Mouse (Mus musculus): ENCODE measurements around the gene Triobp. TPM values are rescaled to one million over a fixed set of nuclear protein-coding genes. Genes with fewer than 3 reads are reported as not detected.

Triobp gene
- polyA plus RNA-seq, 1 experiment from 2014 or later, result 37.4 TPM

GRCm38 (mm10) chr15:79052366-79052765 is 104.8 kb downstream of the Triobp start:
- no peak for ATAC-seq (ENCODE audit: low FRiP score)
- peaks cover 56% of the 10 kb centered on the region for H3K36me3 ChIP-seq (replicated peaks; ENCODE audit: control insufficient read depth, insufficient read depth)

More at GRCm38 (mm10) chr15:79052366-79052765, 104.8 kb downstream of the Triobp start:
- 0 out of 2 replicates have a peak, but pooled peaks cover 5% of the 10 kb centered on the region for H3K4me1 ChIP-seq (replicated peaks; ENCODE audit: control insufficient read depth, insufficient read depth, low read length)
- no peak overlapping the region for H3K9ac ChIP-seq
- H3K27ac ChIP-seq, result no peak overlapping the region
- 73% methylated on average over 2 of the region's 2 CpGs for WGBS
- H3K9me3 ChIP-seq (ENCODE audit: control insufficient read depth, low read length), result no peaks in the 10 kb centered on the region
- H3K4me3 ChIP-seq (replicated peaks; ENCODE audit: low read length), result no peak overlapping the region
- no peak overlapping the region for H3K4me2 ChIP-seq (replicated peaks)
- no peak for DNase-seq (ENCODE audit: low spot score)
- no peaks in the 10 kb centered on the region for H3K27me3 ChIP-seq (ENCODE audit: control insufficient read depth, insufficient read depth, low read length)

Small RNAs within 50 kb of the gene (microRNA-seq; reads per million reads assigned to microRNA genes)
- 0.81 reads per million for gene Mir6956

Other genes with a start within 250 kb of the Triobp start
- gene Elfn2, start 229.0 kb upstream of the Triobp start, polyA plus RNA-seq (2014; fragmentation: Nextera tagmentation; extraction: Ambion mirVana), result 6.0 and 8.5 TPM in 2 replicates
- gene Mfng, start 174.2 kb upstream of the Triobp start, polyA plus RNA-seq (2014; fragmentation: Nextera tagmentation; extraction: Ambion mirVana), result 11.7 and 12.5 TPM in 2 replicates
- 2.5 and 2.6 TPM in 2 replicates for gene Card10, start 144.7 kb upstream of the Triobp start, polyA plus RNA-seq (2014; fragmentation: Nextera tagmentation; extraction: Ambion mirVana)
- gene Cdc42ep1, start 105.1 kb upstream of the Triobp start, polyA plus RNA-seq (2014; fragmentation: Nextera tagmentation; extraction: Ambion mirVana), result 10.7 and 11.2 TPM in 2 replicates
- not detected in 2 replicates for gene Lgals2, start 92.2 kb upstream of the Triobp start, polyA plus RNA-seq (2014; fragmentation: Nextera tagmentation; extraction: Ambion mirVana)
- 40.1 and 43.0 TPM in 2 replicates for gene Gga1, start 70.5 kb upstream of the Triobp start, polyA plus RNA-seq (2014; fragmentation: Nextera tagmentation; extraction: Ambion mirVana)
- 0.16 TPM in 1 of 2 replicates, not detected in the other for gene Gm49510, start 48.1 kb upstream of the Triobp start, polyA plus RNA-seq (2014; fragmentation: Nextera tagmentation; extraction: Ambion mirVana)
- 3.7 and 5.5 TPM in 2 replicates for gene Sh3bp1, start 48.0 kb upstream of the Triobp start, polyA plus RNA-seq (2014; fragmentation: Nextera tagmentation; extraction: Ambion mirVana)
- gene Pdxp, start 33.8 kb upstream of the Triobp start, polyA plus RNA-seq (2014; fragmentation: Nextera tagmentation; extraction: Ambion mirVana), result 105 and 121 TPM in 2 replicates
- gene Lgals1, start 21.0 kb upstream of the Triobp start, polyA plus RNA-seq (2014; fragmentation: Nextera tagmentation; extraction: Ambion mirVana), result 117 and 157 TPM in 2 replicates
- gene Nol12, start 12.8 kb upstream of the Triobp start, polyA plus RNA-seq (2014; fragmentation: Nextera tagmentation; extraction: Ambion mirVana), result 57.7 and 59.2 TPM in 2 replicates
- 74.8 and 75.7 TPM in 2 replicates for gene H1f0, start 80.7 kb downstream of the Triobp start, polyA plus RNA-seq (2014; fragmentation: Nextera tagmentation; extraction: Ambion mirVana)
- not detected in 2 replicates for gene Galr3, start 94.2 kb downstream of the Triobp start, polyA plus RNA-seq (2014; fragmentation: Nextera tagmentation; extraction: Ambion mirVana)
- gene Ankrd54, start 115.2 kb downstream of the Triobp start, polyA plus RNA-seq (2014; fragmentation: Nextera tagmentation; extraction: Ambion mirVana), result 42.2 and 53.1 TPM in 2 replicates
- 170 and 177 TPM in 2 replicates for gene Eif3l, start 127.5 kb downstream of the Triobp start, polyA plus RNA-seq (2014; fragmentation: Nextera tagmentation; extraction: Ambion mirVana)
- gene Micall1, start 161.2 kb downstream of the Triobp start, polyA plus RNA-seq (2014; fragmentation: Nextera tagmentation; extraction: Ambion mirVana), result 12.9 and 14.3 TPM in 2 replicates
- 273 and 298 TPM in 2 replicates for gene Polr2f, start 193.3 kb downstream of the Triobp start, polyA plus RNA-seq (2014; fragmentation: Nextera tagmentation; extraction: Ambion mirVana)
- 18.3 and 19.1 TPM in 2 replicates for gene 1700088E04Rik, start 193.5 kb downstream of the Triobp start, polyA plus RNA-seq (2014; fragmentation: Nextera tagmentation; extraction: Ambion mirVana)
- 8.9 and 10.3 TPM in 2 replicates for gene Sox10, start 217.5 kb downstream of the Triobp start, polyA plus RNA-seq (2014; fragmentation: Nextera tagmentation; extraction: Ambion mirVana)

Data from hindbrain, embryonic 14.5 days (tissue).